Mouse (Mus musculus) lung, postnatal 36 days (tissue): ENCODE data around the gene Baz1b.
A peak's percentile ranks its signal among the peaks of the same experiment; 100 is the strongest.

Experiments used
- DNase-seq: peaks from one replicate; pipeline ENCODE4 v3.0.0; 2022; ENCODE audit warnings: mixed read lengths

Gene Baz1b

GRCm38 (mm10) chr5:135241474-135241873 lies 54.4 kb downstream of the Baz1b start:
- no peak for DNase-seq

- DNase-seq = no peak
These were observed 55.1 kb downstream of the Baz1b start for GRCm38 (mm10) chr5:135242136-135242535.

GRCm38 (mm10) chr5:135242608-135243007 lies 55.5 kb downstream of the Baz1b start:
- no peak for DNase-seq

GRCm38 (mm10) chr5:135243166-135243565 lies 56.1 kb downstream of the Baz1b start:
- no peak for DNase-seq

GRCm38 (mm10) chr5:135246531-135246930 lies 59.5 kb downstream of the Baz1b start:
- no peak for DNase-seq

- no peak for DNase-seq
These were observed 60.3 kb downstream of the Baz1b start for GRCm38 (mm10) chr5:135247337-135247736.

- no peak for DNase-seq
These were observed 62.1 kb downstream of the Baz1b start for GRCm38 (mm10) chr5:135248956-135249676.

- DNase-seq = no peak
These were observed 63.4 kb downstream of the Baz1b start for GRCm38 (mm10) chr5:135250186-135251078.

- peak; percentile 83 for DNase-seq
These were observed 64.0 kb downstream of the Baz1b start, which contains the start of gene Fzd9 for GRCm38 (mm10) chr5:135251079-135251454. TSS of gene Fzd9 (minus strand) at chr5:135251230.

GRCm38 (mm10) chr5:135253741-135254401 lies 66.8 kb downstream of the Baz1b start:
- DNase-seq = no peak

- DNase-seq = no peak
These were observed 69.1 kb downstream of the Baz1b start for GRCm38 (mm10) chr5:135256166-135256565.

GRCm38 (mm10) chr5:135257559-135257958 lies 70.5 kb downstream of the Baz1b start:
- DNase-seq = peak; percentile 14

- no peak for DNase-seq
These were observed 71.5 kb downstream of the Baz1b start for GRCm38 (mm10) chr5:135258280-135259150.

- peak; percentile 59 for DNase-seq
These were observed 76.9 kb downstream of the Baz1b start for GRCm38 (mm10) chr5:135263866-135264503.

- DNase-seq = peak; percentile 54
These were observed 77.5 kb downstream of the Baz1b start for GRCm38 (mm10) chr5:135264548-135264947.

GRCm38 (mm10) chr5:135269451-135269850 lies 82.4 kb downstream of the Baz1b start:
- DNase-seq = no peak

- no peak for DNase-seq
These were observed 83.3 kb downstream of the Baz1b start for GRCm38 (mm10) chr5:135270361-135270760.

- no peak for DNase-seq
These were observed 84.6 kb downstream of the Baz1b start for GRCm38 (mm10) chr5:135271563-135272165.

GRCm38 (mm10) chr5:135274663-135275396 lies 87.8 kb downstream of the Baz1b start:
- DNase-seq = no peak

- DNase-seq = no peak
These were observed 89.5 kb downstream of the Baz1b start for GRCm38 (mm10) chr5:135276597-135276996.

- no peak for DNase-seq
These were observed 93.2 kb downstream of the Baz1b start for GRCm38 (mm10) chr5:135280226-135280625.
